Comparison of ENCODE assay signal across 9 mouse cellular contexts in the genomic region with DNA sequence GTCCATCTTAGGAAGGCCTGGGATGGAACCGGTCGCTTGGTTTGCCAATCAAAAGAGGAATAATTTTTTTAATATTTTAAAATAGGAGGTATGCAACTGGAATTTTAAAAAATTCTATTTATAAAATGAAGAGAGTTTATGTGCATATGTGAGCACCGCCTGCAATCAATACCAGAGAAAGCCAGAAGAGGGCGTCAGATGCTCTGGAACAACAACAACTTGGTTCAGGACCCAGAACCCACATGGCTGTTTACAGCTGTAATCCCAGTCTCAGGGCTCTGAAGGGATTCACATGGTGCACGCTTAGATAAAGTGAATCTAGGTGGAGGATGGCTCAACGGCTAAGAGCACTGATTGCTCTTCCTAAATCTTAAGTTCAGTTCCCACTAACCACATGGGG. TPM values are rescaled to one million over a fixed set of nuclear protein-coding genes. Genes with fewer than 3 reads are reported as not detected.
A peak's percentile ranks its signal among the peaks of the same experiment; 100 is the strongest.
DNase-seq lines count a peak whose midpoint lies in the region; ATAC-seq and TF ChIP-seq lines count a peak whose summit lies in the region.
"Had no signal": no experiment of that assay in that cellular context is flagged by ENCODE, and none has a peak within 500 bp of the region (broad histone marks: within the 10 kb centered on the region; RNA-seq: fewer than 3 reads in every experiment).

No protein-coding gene starts in this region.

- H3K27ac ChIP-seq in kidney, adult 2 months (ENCODE audit: insufficient read depth, low read depth, low read length) = no peak overlapping the region
- H3K27ac ChIP-seq in cortical plate, adult 2 months (ENCODE audit: insufficient read depth, low read length) = no peak overlapping the region
- no peak overlapping the region for H3K27ac ChIP-seq in midbrain, embryonic 13.5 days
- H3K27ac ChIP-seq: liver, embryonic 13.5 days had no signal

- peak; percentile 22 for DNase-seq in adrenal gland, postnatal 10 days
- no peak for DNase-seq in adrenal gland, adult 18-20 months (ENCODE audit: low spot score in 2 of 2)
- peak; percentile 41 for DNase-seq in kidney, adult 2 months
- no peak for DNase-seq in kidney, adult 8-10 months
- peak; percentile 53 for DNase-seq in 416B (ENCODE audit: low read depth)
- DNase-seq in ovary, adult 18-20 months (ENCODE audit: low spot score) = no peak
- DNase-seq: liver, embryonic 13.5 days had no signal

- H3K9ac ChIP-seq in midbrain, embryonic 13.5 days (replicated peaks) = no peak overlapping the region
- H3K9ac ChIP-seq: liver, embryonic 13.5 days had no signal

- H3K27me3 ChIP-seq in kidney, adult 2 months (replicated peaks; ENCODE audit: control insufficient read depth, insufficient read depth, low read length) = no peaks in the 10 kb centered on the region
- H3K27me3 ChIP-seq in midbrain, embryonic 13.5 days = no peaks in the 10 kb centered on the region
- H3K27me3 ChIP-seq: liver, embryonic 13.5 days had no signal

- H3K4me1 ChIP-seq in kidney, adult 2 months (ENCODE audit: control insufficient read depth, insufficient read depth, low read length) = no peaks in the 10 kb centered on the region
- no peaks in the 10 kb centered on the region for H3K4me1 ChIP-seq in cortical plate, adult 2 months (ENCODE audit: control insufficient read depth, insufficient read depth, low read length)
- H3K4me1 ChIP-seq in midbrain, embryonic 13.5 days (replicated peaks) = no peaks in the 10 kb centered on the region
- H3K4me1 ChIP-seq: liver, embryonic 13.5 days had no signal

- H3K9me3 ChIP-seq in midbrain, embryonic 13.5 days = no peaks in the 10 kb centered on the region
- H3K9me3 ChIP-seq: liver, embryonic 13.5 days had no signal

- ATAC-seq in midbrain, embryonic 13.5 days = 0 out of 2 replicates have a peak, but pooled peaks have one; percentile 17

- peaks cover 22% of the 10 kb centered on the region for H3K36me3 ChIP-seq in kidney, adult 2 months (ENCODE audit: control insufficient read depth, insufficient read depth, low read length)
- H3K36me3 ChIP-seq in midbrain, embryonic 13.5 days = peaks cover 81% of the 10 kb centered on the region

- peak; percentile 28; the same call in 1 of the 2 replicates for TF ChIP-seq CTCF in kidney, adult 2 months (conservative IDR thresholded peaks at IDR 0.05; ENCODE audit: insufficient read depth, insufficient read length, low read depth, low read length)
- TF ChIP-seq CTCF in cortical plate, adult 2 months (IDR thresholded peaks at IDR 0.05; ENCODE audit: extremely low read depth, insufficient read depth, low read length) = peak; percentile 34; the same call in 1 of the 2 replicates

- no peak overlapping the region for H3K4me3 ChIP-seq in kidney, adult 2 months (ENCODE audit: insufficient read depth, low read depth, low read length)
- H3K4me3 ChIP-seq in cortical plate, adult 2 months (ENCODE audit: insufficient read depth, low read length) = no peak overlapping the region
- H3K4me3 ChIP-seq in midbrain, embryonic 13.5 days (replicated peaks) = no peak overlapping the region
- H3K4me3 ChIP-seq: liver, embryonic 13.5 days had no signal

- 89% methylated on average over 6 of the region's 6 CpGs for WGBS in kidney, adult 2 months
- WGBS in midbrain, embryonic 13.5 days = 76% methylated on average over 6 of the region's 6 CpGs

- H3K4me2 ChIP-seq in midbrain, embryonic 13.5 days (replicated peaks) = no peak overlapping the region
- H3K4me2 ChIP-seq: liver, embryonic 13.5 days had no signal

- TF ChIP-seq POLR2A in kidney, adult 2 months (IDR thresholded peaks at IDR 0.05; ENCODE audit: low read depth, low read length) = no peak
- no peak for TF ChIP-seq POLR2A in cortical plate, adult 2 months (IDR thresholded peaks at IDR 0.05; ENCODE audit: extremely low read depth, insufficient read depth, low read length)

RNA-seq across cellular contexts. Expression of gene Fgfbp3, which starts 36.3 kb away (rescaled TPM):
- 1 to 10 TPM; 3.3 to 4.0 TPM for total RNA-seq in adrenal gland, postnatal 10 days (2021)
- total RNA-seq in adrenal gland, adult 18-20 months (2021) = 1 to 10 TPM; 2.4 to 3.8 TPM
- polyA plus RNA-seq in kidney, adult 2 months (2012; rRNA removed) = 2.1 and 3.5 TPM in 2 replicates
- polyA plus RNA-seq in cortical plate, adult 2 months (2012; rRNA removed) = 9.2 and 10.6 TPM in 2 replicates
- 45.5 and 47.5 TPM in 2 replicates for polyA plus RNA-seq in midbrain, embryonic 13.5 days (2015; fragmentation: Nextera tagmentation; extraction: Ambion mirVana)

RNA-seq across cellular contexts. Expression of gene Btaf1, which starts 42.8 kb away (rescaled TPM):
- 10 to 100 TPM; 20.6 to 23.1 TPM for total RNA-seq in adrenal gland, postnatal 10 days (2021)
- 10 to 100 TPM; 29.2 to 31.0 TPM for total RNA-seq in adrenal gland, adult 18-20 months (2021)
- 4.5 and 5.1 TPM in 2 replicates for polyA plus RNA-seq in kidney, adult 2 months (2012; rRNA removed)
- 12.8 and 13.0 TPM in 2 replicates for polyA plus RNA-seq in cortical plate, adult 2 months (2012; rRNA removed)
- 11.4 and 12.3 TPM in 2 replicates for polyA plus RNA-seq in midbrain, embryonic 13.5 days (2015; fragmentation: Nextera tagmentation; extraction: Ambion mirVana)

RNA-seq across cellular contexts. Expression of gene Tnks2, which starts 49.1 kb away (rescaled TPM):
- total RNA-seq in adrenal gland, postnatal 10 days (2021) = 100 to 1,000 TPM; 119 to 140 TPM
- 10 to 100 TPM; 97.4 TPM for total RNA-seq in adrenal gland, adult 18-20 months (2021)
- polyA plus RNA-seq in kidney, adult 2 months (2012; rRNA removed) = 19.2 and 24.8 TPM in 2 replicates
- 58.8 and 60.7 TPM in 2 replicates for polyA plus RNA-seq in cortical plate, adult 2 months (2012; rRNA removed)
- polyA plus RNA-seq in midbrain, embryonic 13.5 days (2015; fragmentation: Nextera tagmentation; extraction: Ambion mirVana) = 53.0 and 63.7 TPM in 2 replicates

Comparison
In these comparisons a context has a peak if more than half of its experiments do, and no peak if none do; other contexts are left out.
1. DNase-seq: peak in adrenal gland, postnatal 10 days (single experiment), kidney, adult 2 months (single experiment) and 416B (single experiment); none in adrenal gland, adult 18-20 months (0 of 2), kidney, adult 8-10 months (0 of 2) and ovary, adult 18-20 months (single experiment).